Mouse (Mus musculus): ENCODE data around the gene Nme7.

GRCm38 (mm10) chr1:164366156-164367128 is 62.5 kb downstream of the Nme7 start:
- TF ChIP-seq MYOD1 (IDR thresholded peaks at IDR 0.05; ENCODE audit: control insufficient read depth in 1 of 3, insufficient read length in 2 of 3, low read depth in 2 of 3), result no peak
- TF ChIP-seq USF1 (IDR thresholded peaks at IDR 0.05; ENCODE audit: low read depth), result no peak
- TF ChIP-seq POLR2AphosphoS2 (IDR thresholded peaks at IDR 0.05; ENCODE audit: insufficient read length, low read depth), result no peak
- no peak for TF ChIP-seq POLR2A (IDR thresholded peaks at IDR 0.05; ENCODE audit: insufficient read length, low read depth)
- no peak for TF ChIP-seq TCF12 (IDR thresholded peaks at IDR 0.05; ENCODE audit: insufficient read depth, poor library complexity, severe bottlenecking)
- TF ChIP-seq E2F4 (IDR thresholded peaks at IDR 0.05; ENCODE audit: insufficient read depth), result no peak
- TF ChIP-seq MYOG (IDR thresholded peaks at IDR 0.05; ENCODE audit: control insufficient read depth in 1 of 3, insufficient read depth in 1 of 3, insufficient read length in 2 of 3, low read depth in 2 of 3), result no peak
- TF ChIP-seq SRF (IDR thresholded peaks at IDR 0.05; ENCODE audit: control insufficient read depth, insufficient read length, low read depth), result no peak
- TF ChIP-seq MAX (IDR thresholded peaks at IDR 0.05; ENCODE audit: low read depth), result no peak
- TF ChIP-seq CEBPB (IDR thresholded peaks at IDR 0.05; ENCODE audit: insufficient read depth, poor library complexity, severe bottlenecking), result no peak

Measured in myocyte (in vitro differentiated cells).